ENCODE assay signal across 10 mouse cellular contexts in the genomic region with DNA sequence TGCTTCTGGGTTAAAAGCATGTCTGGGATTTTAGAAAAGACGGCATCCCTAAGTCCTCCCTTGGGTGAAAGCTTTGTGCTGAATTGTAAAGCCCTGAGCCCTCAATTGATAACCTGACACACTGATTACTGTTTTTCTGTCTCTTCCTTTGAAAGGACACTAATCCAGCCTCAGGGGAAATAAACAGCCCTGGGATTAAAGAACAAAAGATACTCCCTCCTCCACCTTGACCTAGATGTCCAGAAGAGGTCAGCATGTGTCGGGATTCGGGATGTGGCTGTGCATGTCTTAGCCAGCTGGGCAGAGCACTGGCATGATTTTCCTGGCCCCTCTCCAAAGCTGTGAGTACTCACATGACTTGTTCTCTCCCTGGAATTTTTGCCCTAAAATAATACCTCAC.
DNase-seq lines count a peak whose midpoint lies in the region; ATAC-seq lines count a peak whose summit lies in the region.
"Had no signal": no experiment of that assay in that cellular context is flagged by ENCODE, and none has a peak within 500 bp of the region (broad histone marks: within the 10 kb centered on the region; RNA-seq: fewer than 3 reads in every experiment).

No protein-coding gene starts in this region.

- H3K4me2 ChIP-seq in forebrain, embryonic 11.5 days (ENCODE audit: low read depth, low read length, severe bottlenecking), result no peak overlapping the region
- no peak overlapping the region for H3K4me2 ChIP-seq in hindbrain, embryonic 12.5 days (replicated peaks)
- H3K4me2 ChIP-seq: heart, embryonic 13.5 days; limb, embryonic 13.5 days had no signal

- no peak for DNase-seq in forebrain, embryonic 11.5 days (ENCODE audit: low spot score)
- no peak for DNase-seq in forebrain, embryonic 10.5 days (ENCODE audit: extremely low spot score, low spot score)
- peak; percentile 39 to 45 for DNase-seq in right cerebral cortex, postnatal 10 days (ENCODE audit: low spot score in 2 of 2)
- DNase-seq in right cerebral cortex, postnatal 25 days, result no peak
- DNase-seq in retina, postnatal 1 day, result peak; percentile 83
- no peak for DNase-seq in layer of hippocampus, adult 9-11 months
- no peak for DNase-seq in right cerebral cortex, adult 2 months (ENCODE audit: low spot score in 2 of 2)

- H3K9ac ChIP-seq in forebrain, embryonic 11.5 days (ENCODE audit: low read length), result no peak overlapping the region
- no peak overlapping the region for H3K9ac ChIP-seq in hindbrain, embryonic 12.5 days
- H3K9ac ChIP-seq: heart, embryonic 13.5 days; limb, embryonic 13.5 days had no signal

- peaks cover 3% of the 10 kb centered on the region; the same call in 1 of the 2 replicates for H3K4me1 ChIP-seq in forebrain, embryonic 11.5 days (replicated peaks; ENCODE audit: control insufficient read depth, insufficient read depth, low read length)
- peaks cover 16% of the 10 kb centered on the region for H3K4me1 ChIP-seq in forebrain, embryonic 10.5 days
- H3K4me1 ChIP-seq in hindbrain, embryonic 12.5 days, result peaks cover 6% of the 10 kb centered on the region

- ATAC-seq in forebrain, embryonic 11.5 days (replicated peaks; ENCODE audit: low FRiP score), result peak; percentile 63; the same call in 1 of the 2 replicates
- ATAC-seq in hindbrain, embryonic 12.5 days (ENCODE audit: low FRiP score), result 0 out of 2 replicates have a peak, but pooled peaks have one; percentile 58

- no peaks in the 10 kb centered on the region for H3K9me3 ChIP-seq in forebrain, embryonic 11.5 days (ENCODE audit: control insufficient read depth, low read length)
- H3K9me3 ChIP-seq in forebrain, embryonic 10.5 days, result no peaks in the 10 kb centered on the region
- no peaks in the 10 kb centered on the region for H3K9me3 ChIP-seq in hindbrain, embryonic 12.5 days (replicated peaks)
- H3K9me3 ChIP-seq: heart, embryonic 13.5 days; limb, embryonic 13.5 days had no signal

- no peaks in the 10 kb centered on the region for H3K36me3 ChIP-seq in forebrain, embryonic 11.5 days (ENCODE audit: control insufficient read depth, insufficient read depth, low read length)
- no peaks in the 10 kb centered on the region for H3K36me3 ChIP-seq in forebrain, embryonic 10.5 days (replicated peaks)
- H3K36me3 ChIP-seq in hindbrain, embryonic 12.5 days, result no peaks in the 10 kb centered on the region
- H3K36me3 ChIP-seq: heart, embryonic 13.5 days; limb, embryonic 13.5 days had no signal

- 0% methylated on average over 3 of the region's 3 CpGs for WGBS in forebrain, embryonic 11.5 days
- 5% methylated on average over 3 of the region's 3 CpGs for WGBS in forebrain, embryonic 10.5 days
- 2% methylated on average over 3 of the region's 3 CpGs for WGBS in hindbrain, embryonic 12.5 days

- no peaks in the 10 kb centered on the region for H3K27me3 ChIP-seq in forebrain, embryonic 11.5 days (ENCODE audit: control insufficient read depth, insufficient read depth, low read length)
- H3K27me3 ChIP-seq in forebrain, embryonic 10.5 days (ENCODE audit: poor library complexity, severe bottlenecking), result no peaks in the 10 kb centered on the region; the same call in 1 of the 2 replicates
- H3K27me3 ChIP-seq in hindbrain, embryonic 12.5 days, result no peaks in the 10 kb centered on the region
- H3K27me3 ChIP-seq: heart, embryonic 13.5 days; limb, embryonic 13.5 days had no signal

- H3K27ac ChIP-seq in forebrain, embryonic 11.5 days (ENCODE audit: low read depth, low read length), result no peak overlapping the region
- H3K27ac ChIP-seq in forebrain, embryonic 10.5 days, result no peak overlapping the region
- H3K27ac ChIP-seq in hindbrain, embryonic 12.5 days, result no peak overlapping the region
- H3K27ac ChIP-seq: heart, embryonic 13.5 days; limb, embryonic 13.5 days had no signal

- no peak overlapping the region for H3K4me3 ChIP-seq in forebrain, embryonic 11.5 days (ENCODE audit: low read depth, low read length)
- H3K4me3 ChIP-seq in forebrain, embryonic 10.5 days, result no peak overlapping the region
- H3K4me3 ChIP-seq in hindbrain, embryonic 12.5 days, result no peak overlapping the region
- H3K4me3 ChIP-seq: heart, embryonic 13.5 days; limb, embryonic 13.5 days had no signal

Comparison
In these comparisons a context has a peak if more than half of its experiments do, and no peak if none do; other contexts are left out.
1. DNase-seq: peak in right cerebral cortex, postnatal 10 days (2 of 2) and retina, postnatal 1 day (single experiment); none in forebrain, embryonic 11.5 days (single experiment), forebrain, embryonic 10.5 days (single experiment), right cerebral cortex, postnatal 25 days (single experiment), layer of hippocampus, adult 9-11 months (single experiment) and right cerebral cortex, adult 2 months (0 of 2).